Mouse (Mus musculus): ENCODE data around the gene Trmt10b.
A peak's percentile ranks its signal among the peaks of the same experiment; 100 is the strongest.

The Trmt10b gene

DNA sequence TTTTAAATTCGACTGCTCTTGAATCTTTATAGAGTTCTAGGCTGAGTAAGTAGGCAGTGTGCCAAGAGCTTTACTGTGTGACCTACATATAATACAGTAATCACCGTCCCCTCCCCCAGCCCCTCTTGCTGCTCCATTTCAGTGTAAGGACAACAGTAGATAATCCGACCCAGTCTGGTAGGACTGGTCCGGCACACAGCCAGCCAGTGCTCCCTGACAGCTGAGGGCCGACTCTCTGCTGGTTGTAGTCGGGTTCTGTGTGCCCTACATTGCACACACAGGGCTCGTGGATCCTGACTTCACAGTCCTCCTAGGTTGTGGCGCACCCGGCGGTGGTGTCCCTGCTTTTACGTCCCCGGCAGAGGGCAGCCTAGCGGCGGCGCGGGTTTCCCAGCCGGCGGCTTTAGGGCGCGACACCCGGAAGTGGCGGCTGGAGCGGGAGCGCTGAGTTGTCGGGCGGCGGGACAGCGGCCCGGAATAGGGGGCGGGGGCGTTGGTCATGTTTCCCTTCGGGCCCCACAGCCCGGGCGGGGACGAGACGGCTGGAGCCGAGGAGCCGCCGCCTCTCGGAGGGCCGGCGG, 44.8 kb downstream of the Trmt10b start, which contains the start of gene Dcaf10:
Gene Dcaf10 (plus strand): TSS at position 433 of the 581 bp plus-strand sequence.
- DNase-seq (ENCODE audit: low read depth, low spot score) = peak; percentile 83

DNA sequence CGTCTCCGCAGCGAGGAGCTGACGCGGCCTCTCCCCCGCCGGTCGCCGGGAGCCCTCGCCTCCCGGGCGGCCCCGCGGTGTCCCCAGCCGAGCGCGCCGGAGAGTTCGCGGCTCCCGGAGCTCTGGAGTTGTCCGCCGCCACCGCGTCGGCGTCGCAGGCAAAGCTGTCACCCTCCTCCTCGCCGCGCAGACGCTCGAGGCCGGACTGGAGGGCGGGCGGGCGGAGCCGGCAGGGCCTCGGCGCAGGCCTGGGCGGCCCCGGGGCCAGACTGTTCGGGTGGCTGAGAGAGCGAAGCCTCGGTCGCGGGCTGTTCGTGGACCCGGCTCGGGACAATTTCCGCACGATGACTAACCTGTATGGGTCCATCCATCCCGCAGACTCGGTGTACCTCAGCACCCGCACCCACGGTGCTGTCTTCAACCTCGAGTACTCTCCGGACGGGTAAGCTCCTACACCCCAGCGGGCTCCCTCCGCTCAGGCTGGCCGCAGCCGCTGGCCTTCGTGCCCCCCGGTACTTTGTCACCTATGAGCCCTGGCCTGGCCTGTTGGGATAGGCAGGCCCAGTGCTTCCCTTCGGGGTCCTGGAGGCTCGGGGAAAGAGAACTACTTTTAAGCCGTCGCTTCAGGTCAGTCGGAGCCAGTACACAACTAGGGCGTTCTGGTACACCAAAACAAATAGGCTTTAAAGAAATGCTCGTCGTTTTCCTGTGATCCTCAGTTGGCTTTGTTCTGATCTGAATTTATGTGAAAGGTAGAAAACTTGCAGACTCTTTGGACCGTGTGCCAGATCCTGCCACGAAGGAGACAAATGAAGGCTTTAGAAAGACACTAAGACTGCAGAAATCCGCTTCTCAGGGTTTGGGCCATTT, 45.6 kb downstream of the Trmt10b start, which contains the start of gene Exosc3:
Gene Exosc3 (minus strand): TSS at position 447 of the 870 bp plus-strand sequence.
- DNase-seq (ENCODE audit: low read depth, low spot score) = no peak

DNA sequence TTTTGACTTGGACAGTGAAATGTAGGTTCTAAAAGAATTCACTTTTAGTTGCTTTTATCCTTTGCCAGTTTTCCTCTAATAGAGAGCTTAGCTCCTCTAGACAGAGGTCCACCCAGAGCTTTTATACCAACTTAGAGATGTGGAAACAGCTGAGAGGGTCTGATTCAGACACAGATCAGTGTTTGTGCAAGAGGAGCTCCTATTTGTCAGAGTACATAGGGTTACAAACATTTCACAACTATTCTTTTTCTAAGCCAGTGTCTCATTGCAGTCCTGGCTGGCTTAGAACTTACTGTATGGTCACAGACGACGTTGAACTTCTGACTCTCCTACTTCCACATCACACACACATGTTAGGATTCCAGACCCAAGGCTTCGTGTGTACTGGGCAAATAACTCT, 59.7 kb downstream of the Trmt10b start:
- no peak for DNase-seq (ENCODE audit: low read depth, low spot score)

All from retina, adult 2 months (tissue).